Mouse (Mus musculus) bone marrow macrophage, adult 2 months (primary cell): ENCODE measurements around the gene Kcnj5.

Experiments used
- CTCF ChIP-seq: IDR thresholded peaks from 2 replicates; pipeline ENCODE4 v1.5.1; 2012; ENCODE audit warnings: low read depth, mild to moderate bottlenecking, low read length, moderate library complexity
- POLR2A ChIP-seq: IDR thresholded peaks from 2 replicates; pipeline ENCODE4 v1.6.1; 2012; ENCODE audit warnings: mild to moderate bottlenecking, low read depth, low read length, borderline replicate concordance

DNA sequence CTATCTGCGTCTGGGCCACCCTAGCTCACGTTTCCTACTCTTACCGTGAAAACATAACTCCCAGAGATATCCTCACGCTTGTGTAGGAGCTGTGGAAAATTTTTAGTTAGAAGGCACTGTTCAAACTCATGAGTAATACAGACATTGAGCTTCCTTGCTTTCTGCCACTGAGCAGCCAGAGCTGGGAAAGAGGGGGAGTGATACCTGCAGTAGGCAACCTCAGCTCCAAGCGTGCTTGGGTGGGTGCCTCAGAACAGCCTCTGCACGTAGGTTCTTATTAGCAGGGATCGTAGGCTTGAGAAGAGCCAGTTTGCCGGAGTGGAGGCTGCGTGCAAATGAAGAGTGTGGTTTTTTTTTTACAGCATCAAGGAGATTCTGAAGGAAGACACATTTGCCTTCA lies 47.6 kb upstream of the Kcnj5 start:
- TF ChIP-seq POLR2A, result no peak
- TF ChIP-seq CTCF, result no peak
